In the genomic region with DNA sequence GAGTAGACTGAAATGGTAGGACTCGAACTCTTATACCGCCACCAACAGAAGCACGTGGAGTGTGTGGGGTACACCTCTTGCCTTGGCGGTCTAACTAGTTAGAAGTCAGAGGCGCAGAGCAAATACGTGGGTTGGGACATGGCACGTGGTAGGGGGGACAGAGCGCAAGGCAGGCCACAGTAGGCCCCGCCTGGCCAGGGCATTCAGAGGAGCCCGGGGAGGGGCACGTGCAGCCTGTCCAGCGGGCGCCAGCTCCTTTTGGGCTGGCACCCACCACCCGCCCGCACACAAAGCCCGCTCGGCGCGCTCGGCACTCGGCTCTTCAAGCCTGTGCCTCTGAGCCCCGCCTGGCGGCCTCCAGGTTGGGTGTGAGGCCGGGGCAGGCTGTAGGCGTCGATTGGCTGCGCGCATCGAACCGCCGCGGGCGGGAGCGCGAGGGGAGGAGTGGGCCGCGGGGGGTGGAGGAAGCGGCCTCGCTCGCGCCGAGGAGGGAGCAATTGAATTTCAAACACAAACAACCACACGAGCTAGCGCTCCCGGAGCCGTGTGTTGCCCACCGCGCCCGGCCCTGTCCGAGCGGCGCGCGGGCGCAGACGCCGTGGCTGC, we compare ENCODE assay signal across 8 mouse cellular contexts. TPM values are rescaled to one million over a fixed set of nuclear protein-coding genes. Genes with fewer than 3 reads are reported as not detected.
DNase-seq lines count a peak whose midpoint lies in the region; ATAC-seq and TF ChIP-seq lines count a peak whose summit lies in the region.

Gene Hdgf, plus strand, starts transcription at position 442 of the 606 bp plus-strand sequence.

- peaks cover 39% of the 10 kb centered on the region for H3K4me1 ChIP-seq in forebrain, embryonic 15.5 days
- peaks cover 17% of the 10 kb centered on the region for H3K4me1 ChIP-seq in lung, adult 2 months (ENCODE audit: control insufficient read depth, insufficient read depth, low read length)

- under 1% methylated on average over 57 of the region's 57 CpGs for WGBS in forebrain, embryonic 15.5 days
- WGBS in lung, adult 2 months: under 1% methylated on average over 53 of the region's 57 CpGs

- peak within 1 kb of the TSS; percentile 89 for H3K4me2 ChIP-seq in forebrain, embryonic 15.5 days (replicated peaks)

- peak within 1 kb of the TSS; percentile 96 for H3K9ac ChIP-seq in forebrain, embryonic 15.5 days (replicated peaks)

- peak; percentile 51; the same call in 1 of the 2 replicates for TF ChIP-seq POLR2A in lung, adult 2 months (IDR thresholded peaks at IDR 0.05; ENCODE audit: borderline replicate concordance, extremely low read depth, low read depth, low read length)

- H3K4me3 ChIP-seq in forebrain, embryonic 15.5 days: peak within 1 kb of the TSS; percentile 99
- H3K4me3 ChIP-seq in lung, adult 2 months (replicated peaks; ENCODE audit: extremely low read depth, low read depth, low read length): peak within 1 kb of the TSS; percentile 97

- ATAC-seq in forebrain, embryonic 15.5 days (replicated peaks): peak; percentile 97
- peak; percentile 88 for ATAC-seq in neutrophil, adult 5-6 weeks (ENCODE audit: extremely low read depth, insufficient number of reproducible peaks, low FRiP score, poor library complexity, severe bottlenecking)

- H3K27me3 ChIP-seq in forebrain, embryonic 15.5 days: no peaks in the 10 kb centered on the region

- no peaks in the 10 kb centered on the region for H3K9me3 ChIP-seq in forebrain, embryonic 15.5 days

- H3K27ac ChIP-seq in forebrain, embryonic 15.5 days (replicated peaks): peak within 1 kb of the TSS; percentile 97

- intact Hi-C loops in heart, postnatal 25 days (cut with DNase I): loop anchor here (1.0 kb wide), 1 partner anchor 20 kb away; no protein-coding TSS in a partner anchor

- TF ChIP-seq CTCF in lung, adult 2 months (IDR thresholded peaks at IDR 0.05; ENCODE audit: insufficient read depth, low read length): no peak

- DNase-seq in ES-CJ7 (ENCODE audit: low read depth, low spot score): peak; percentile 96
- DNase-seq in cerebellum, adult 11 months: peak; percentile 93
- DNase-seq in heart, postnatal 25 days (ENCODE audit: low spot score): peak; percentile 93
- peak; percentile 92 to 95 for DNase-seq in layer of hippocampus, adult 18-20 months (ENCODE audit: low spot score in 2 of 2)
- DNase-seq in lung, adult 2 months: peak; percentile 91
- peak; percentile 91 for DNase-seq in thymus, adult 18-20 months

- H3K36me3 ChIP-seq in forebrain, embryonic 15.5 days: no peaks in the 10 kb centered on the region

RNA-seq across cellular contexts. Expression of gene Hdgf, which starts in this region (rescaled TPM):
- polyA plus RNA-seq in forebrain, embryonic 15.5 days (2015; fragmentation: Nextera tagmentation; extraction: Ambion mirVana): 226 and 235 TPM in 2 replicates
- 100 to 1,000 TPM; 108 to 112 TPM for total RNA-seq in heart, postnatal 25 days (2021)
- total RNA-seq in layer of hippocampus, adult 18-20 months (2021): 100 to 1,000 TPM; 144 to 153 TPM
- polyA plus RNA-seq in lung, adult 2 months (2012; rRNA removed): 51.6 and 82.6 TPM in 2 replicates
- 78.5 and 81.7 TPM in 2 replicates for total RNA-seq in neutrophil, adult 5-6 weeks (2017)

Comparison
In these comparisons a context has a peak if more than half of its experiments do, and no peak if none do; other contexts are left out.
1. Peak in every context shown above with its lines: DNase-seq, ATAC-seq, H3K4me3 ChIP-seq and H3K27ac ChIP-seq.